Mouse (Mus musculus) colon, adult 2 months (tissue): ENCODE measurements around the gene Fut9. TPM values are rescaled to one million over a fixed set of nuclear protein-coding genes. Genes with fewer than 3 reads are reported as not detected.

Experiments used
- polyA plus RNA-seq: library from polyadenylated mRNA; depleted of rRNA; stranded (reverse); fragments of >200 nt; gene quantifications from 2 replicates; pipeline ENCODE4 v1.2.3, GENCODE M21; 2012; rRNA removed

Gene Fut9
- polyA plus RNA-seq, result 1.1 and 1.3 TPM in 2 replicates

GRCm38 (mm10) chr4:25799476-25800283 lies at the start of gene Fut9:
Fut9 (minus strand) TSS chr4:25800244.

